Mouse (Mus musculus): ENCODE measurements around the gene Klhdc3.

The Klhdc3 gene

GRCm38 (mm10) chr17:46661351-46661750, 19.4 kb downstream of the Klhdc3 start:
- DNase-seq (ENCODE audit: low read depth, low spot score): no peak

GRCm38 (mm10) chr17:46656054-46656453, 24.7 kb downstream of the Klhdc3 start:
- no peak for DNase-seq (ENCODE audit: low read depth, low spot score)

GRCm38 (mm10) chr17:46651755-46652547, 28.8 kb downstream of the Klhdc3 start:
- no peak for DNase-seq (ENCODE audit: low read depth, low spot score)

- no peak for DNase-seq (ENCODE audit: low read depth, low spot score)
Measured at GRCm38 (mm10) chr17:46651292-46651691, 29.4 kb downstream of the Klhdc3 start.

DNA sequence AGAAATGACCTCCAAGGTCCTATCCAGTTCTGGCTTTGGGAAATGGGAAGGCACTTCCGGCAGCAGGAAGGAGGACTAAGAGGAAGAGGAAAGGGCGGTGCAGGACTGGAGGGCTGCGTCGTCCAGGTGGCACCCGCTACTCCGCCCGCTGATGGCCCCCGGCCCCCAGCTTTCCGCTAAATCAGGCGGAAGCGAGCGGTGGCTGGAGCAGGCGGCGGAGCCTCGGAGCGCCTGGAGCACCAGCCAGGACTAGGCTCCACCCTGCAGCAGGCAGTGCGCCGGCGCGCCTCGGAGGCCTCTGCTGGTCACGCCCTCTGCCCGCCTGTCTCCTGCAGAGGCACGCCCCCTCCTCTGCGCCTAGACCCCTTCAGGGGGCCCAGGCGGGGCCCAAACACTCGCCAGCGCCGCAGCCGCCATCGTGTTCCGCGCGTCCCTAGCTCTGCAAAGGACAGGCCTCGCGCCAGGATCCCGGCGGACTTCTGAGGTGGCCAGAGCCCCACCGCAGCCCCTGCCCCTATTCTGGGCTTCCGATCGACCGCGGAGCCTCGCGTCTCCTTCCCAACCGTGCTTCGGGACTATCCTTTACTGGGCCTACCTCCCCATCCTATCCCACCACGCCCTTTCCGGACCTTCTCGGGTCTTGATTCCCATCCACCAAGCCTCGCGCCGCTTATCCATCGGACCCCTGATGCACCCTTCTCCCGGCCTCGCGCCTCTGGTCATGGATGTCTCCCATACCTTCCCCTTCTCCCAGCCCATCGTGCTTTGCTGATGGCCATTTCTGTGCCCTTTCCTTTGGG, 30.3 kb downstream of the Klhdc3 start, which contains the start of gene Cul7:
Gene Cul7, plus strand, starts transcription at position 106 of the 800 bp plus-strand sequence.
- DNase-seq (ENCODE audit: low read depth, low spot score): peak; percentile 90

GRCm38 (mm10) chr17:46649811-46650210, 30.9 kb downstream of the Klhdc3 start:
- DNase-seq (ENCODE audit: low read depth, low spot score): no peak

DNA sequence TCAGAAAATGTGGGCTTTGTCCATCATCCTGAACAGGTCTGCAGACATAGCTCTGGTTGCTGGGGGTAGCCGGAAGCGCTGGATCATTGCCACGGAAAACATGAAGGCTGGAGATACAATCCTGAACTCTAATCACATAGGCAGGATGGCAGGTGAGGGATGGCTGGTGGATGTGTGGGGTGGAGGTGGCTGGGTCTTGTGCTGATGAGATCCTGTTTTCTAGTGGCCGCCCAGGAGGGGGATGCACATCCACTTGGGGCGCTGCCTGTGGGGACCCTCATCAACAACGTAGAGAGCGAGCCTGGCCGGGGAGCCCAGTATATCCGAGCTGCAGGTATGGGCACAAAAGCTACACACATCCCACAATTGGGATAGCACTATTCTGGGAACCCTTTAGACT, 32.3 kb downstream of the Klhdc3 start:
- no peak for DNase-seq (ENCODE audit: low read depth, low spot score)

GRCm38 (mm10) chr17:46647279-46647678, 33.4 kb downstream of the Klhdc3 start:
- no peak for DNase-seq (ENCODE audit: low read depth, low spot score)

- DNase-seq (ENCODE audit: low read depth, low spot score): no peak
Measured at GRCm38 (mm10) chr17:46646322-46646662, 34.4 kb downstream of the Klhdc3 start.

GRCm38 (mm10) chr17:46645561-46646321, 35.0 kb downstream of the Klhdc3 start, which contains the start of the genes Klc4 and Mrpl2:
Gene Klc4 (minus strand): TSS chr17:46646022.
Gene Mrpl2 (plus strand): TSS chr17:46646229.
- DNase-seq (ENCODE audit: low read depth, low spot score): peak; percentile 100

DNA sequence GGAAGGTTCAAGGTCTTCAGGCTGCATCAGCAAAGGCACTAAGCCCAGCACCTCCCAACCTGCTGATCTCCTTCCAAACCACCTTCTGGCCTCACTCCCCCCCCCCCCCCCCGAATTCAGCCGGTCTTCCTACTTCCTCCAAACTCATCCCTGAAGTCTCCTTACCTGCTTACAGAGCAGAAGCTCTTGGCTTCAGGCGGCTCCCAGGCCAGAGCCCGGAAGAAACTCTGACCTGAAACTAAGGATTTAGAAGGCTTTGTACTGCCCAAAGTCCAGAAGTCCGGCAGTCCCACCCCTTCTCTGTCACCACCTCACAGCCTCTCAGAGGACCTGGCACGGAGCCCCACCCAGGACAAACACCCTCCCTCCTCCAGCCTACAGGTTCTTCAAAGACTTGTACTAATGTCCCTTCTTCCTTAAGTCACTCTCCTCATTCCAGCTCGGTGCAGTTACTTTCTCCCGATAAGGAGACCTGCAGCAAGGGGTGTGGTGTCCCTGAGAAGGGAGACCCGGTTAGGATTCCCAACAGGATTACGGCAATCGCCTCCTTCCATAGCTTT, 35.7 kb downstream of the Klhdc3 start:
- DNase-seq (ENCODE audit: low read depth, low spot score): peak; percentile 23

DNA sequence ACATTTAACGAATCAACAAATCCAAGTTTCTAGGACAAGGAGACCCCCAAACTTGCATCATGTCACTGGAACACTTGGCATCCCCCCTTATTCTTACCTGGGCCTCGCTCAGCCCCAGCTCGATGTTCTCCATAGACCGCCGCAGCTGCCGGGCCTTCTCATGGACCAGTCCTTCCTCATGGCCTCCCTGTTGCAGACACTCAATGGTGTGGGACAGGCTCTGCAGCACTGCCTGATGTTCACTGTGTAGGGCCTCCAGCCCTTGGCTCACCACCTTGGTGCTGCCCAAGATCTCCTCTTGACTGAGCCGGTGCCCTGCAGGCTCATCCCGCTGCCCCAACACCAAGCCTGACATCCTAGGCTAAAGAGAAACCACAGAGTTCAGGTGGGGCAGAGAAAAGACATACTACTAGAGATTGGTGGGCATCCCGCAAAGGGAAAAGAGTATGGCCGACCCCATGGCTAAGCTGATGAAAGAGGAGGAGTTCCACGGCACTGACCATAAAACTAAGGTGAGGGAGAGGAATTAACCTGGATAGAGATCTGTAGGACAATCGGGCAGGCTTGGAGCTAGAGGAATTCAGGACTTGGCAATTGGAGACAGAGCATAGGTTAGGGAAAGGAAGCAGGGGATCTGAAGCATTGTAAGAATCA, 36.4 kb downstream of the Klhdc3 start:
- DNase-seq (ENCODE audit: low read depth, low spot score): no peak

DNA sequence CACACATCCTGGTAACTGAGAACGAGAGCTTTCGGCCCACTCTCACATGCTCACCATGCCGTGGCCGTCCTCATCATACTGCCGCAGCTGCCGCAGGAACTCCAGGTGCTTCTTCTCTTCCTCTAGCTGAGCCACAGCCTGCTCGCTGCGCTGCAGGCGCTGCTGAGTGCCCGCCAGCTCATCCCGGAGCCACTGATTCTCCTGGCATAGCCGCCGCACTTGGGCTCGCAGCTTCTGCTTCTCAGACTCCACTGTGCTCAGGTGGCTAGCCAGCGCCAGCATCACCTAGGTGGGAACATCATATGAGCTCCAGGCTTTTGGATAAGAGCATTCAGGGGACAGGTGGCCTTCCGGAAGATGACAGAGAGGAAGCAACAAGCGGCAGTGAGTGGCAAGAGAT, 38.7 kb downstream of the Klhdc3 start:
- DNase-seq (ENCODE audit: low read depth, low spot score): no peak

GRCm38 (mm10) chr17:46639929-46640328, 40.8 kb downstream of the Klhdc3 start:
- DNase-seq (ENCODE audit: low read depth, low spot score): no peak

GRCm38 (mm10) chr17:46636831-46637523, 43.7 kb downstream of the Klhdc3 start:
- peak; percentile 61 for DNase-seq (ENCODE audit: low read depth, low spot score)

DNA sequence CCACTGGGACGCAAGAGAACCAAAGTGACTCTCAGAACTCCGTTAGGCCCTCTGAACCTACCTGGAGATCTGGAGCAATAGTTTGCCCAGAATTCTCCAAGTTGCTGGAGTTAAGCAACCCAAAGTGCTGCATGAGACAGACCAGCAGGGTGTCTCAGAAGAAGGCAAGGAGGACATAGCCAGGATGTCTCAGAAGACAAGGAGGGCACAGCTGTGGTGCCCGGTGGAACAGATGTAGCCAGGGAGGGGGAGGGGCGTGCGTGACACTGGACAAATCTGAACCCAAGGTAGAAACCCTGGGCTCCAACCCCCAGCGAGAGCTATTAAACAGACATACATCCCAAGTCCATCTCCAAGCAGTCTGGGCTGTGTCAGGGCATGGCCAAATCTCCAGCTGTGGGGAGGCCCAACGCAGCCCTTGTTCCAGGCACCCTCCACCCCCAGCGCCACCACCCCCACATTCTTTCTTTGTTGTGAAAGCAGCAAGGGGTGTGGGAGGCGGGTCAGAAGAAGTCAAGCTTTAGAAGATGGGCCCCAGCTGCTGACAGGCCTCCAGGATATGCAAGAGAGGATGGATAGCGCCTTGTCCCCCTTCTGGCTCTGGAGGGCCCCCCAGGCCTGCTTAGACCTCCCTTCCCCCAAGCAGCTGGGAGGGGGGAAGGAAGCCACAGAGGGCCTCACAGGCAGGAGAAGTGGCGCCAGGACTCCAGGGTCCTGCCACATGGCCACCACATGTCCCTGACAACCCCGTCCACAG, 50.9 kb downstream of the Klhdc3 start:
- no peak for DNase-seq (ENCODE audit: low read depth, low spot score)

- no peak for DNase-seq (ENCODE audit: low read depth, low spot score)
Measured at GRCm38 (mm10) chr17:46628791-46629684, 51.7 kb downstream of the Klhdc3 start, which contains the start of gene Ptk7. Gene Ptk7 (minus strand): TSS chr17:46629504.

DNA sequence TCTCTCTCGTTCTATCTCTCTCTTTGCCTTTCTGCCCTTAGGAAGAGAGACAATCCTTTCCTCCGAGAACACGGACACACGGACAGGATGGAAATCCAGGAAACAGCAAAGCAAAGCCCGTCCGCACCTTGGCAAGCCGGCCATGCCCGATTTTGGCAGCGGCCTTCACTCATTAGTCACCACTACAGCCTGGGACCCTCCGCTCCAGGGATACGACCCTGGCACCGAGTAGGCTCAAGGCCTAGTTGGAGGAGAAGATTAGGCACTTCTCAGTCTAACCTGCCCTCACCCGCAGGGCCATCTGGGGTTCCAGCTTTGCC, 52.3 kb downstream of the Klhdc3 start:
- no peak for DNase-seq (ENCODE audit: low read depth, low spot score)

DNA sequence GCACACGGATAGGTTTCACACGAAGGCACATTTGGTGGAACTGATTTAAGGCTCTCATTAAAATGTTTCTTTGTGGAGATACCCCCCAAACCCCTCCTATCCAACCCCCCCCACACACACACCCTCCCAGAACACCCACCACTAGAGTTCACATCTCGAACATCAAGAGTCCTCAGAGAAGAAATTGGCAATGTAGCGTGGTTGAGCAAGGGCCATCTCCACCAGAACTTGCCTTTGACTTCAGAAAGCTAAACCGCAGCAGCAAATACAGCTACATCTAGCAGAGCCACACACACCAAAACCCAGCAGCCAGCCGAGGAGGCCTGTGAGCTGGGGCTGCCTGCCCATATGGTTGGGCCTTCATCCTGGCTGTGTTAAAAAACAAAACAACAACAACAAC, 53.3 kb downstream of the Klhdc3 start:
- no peak for DNase-seq (ENCODE audit: low read depth, low spot score)
